Mouse (Mus musculus): Measurements from ENCODE around the gene Psmb5.

DNA sequence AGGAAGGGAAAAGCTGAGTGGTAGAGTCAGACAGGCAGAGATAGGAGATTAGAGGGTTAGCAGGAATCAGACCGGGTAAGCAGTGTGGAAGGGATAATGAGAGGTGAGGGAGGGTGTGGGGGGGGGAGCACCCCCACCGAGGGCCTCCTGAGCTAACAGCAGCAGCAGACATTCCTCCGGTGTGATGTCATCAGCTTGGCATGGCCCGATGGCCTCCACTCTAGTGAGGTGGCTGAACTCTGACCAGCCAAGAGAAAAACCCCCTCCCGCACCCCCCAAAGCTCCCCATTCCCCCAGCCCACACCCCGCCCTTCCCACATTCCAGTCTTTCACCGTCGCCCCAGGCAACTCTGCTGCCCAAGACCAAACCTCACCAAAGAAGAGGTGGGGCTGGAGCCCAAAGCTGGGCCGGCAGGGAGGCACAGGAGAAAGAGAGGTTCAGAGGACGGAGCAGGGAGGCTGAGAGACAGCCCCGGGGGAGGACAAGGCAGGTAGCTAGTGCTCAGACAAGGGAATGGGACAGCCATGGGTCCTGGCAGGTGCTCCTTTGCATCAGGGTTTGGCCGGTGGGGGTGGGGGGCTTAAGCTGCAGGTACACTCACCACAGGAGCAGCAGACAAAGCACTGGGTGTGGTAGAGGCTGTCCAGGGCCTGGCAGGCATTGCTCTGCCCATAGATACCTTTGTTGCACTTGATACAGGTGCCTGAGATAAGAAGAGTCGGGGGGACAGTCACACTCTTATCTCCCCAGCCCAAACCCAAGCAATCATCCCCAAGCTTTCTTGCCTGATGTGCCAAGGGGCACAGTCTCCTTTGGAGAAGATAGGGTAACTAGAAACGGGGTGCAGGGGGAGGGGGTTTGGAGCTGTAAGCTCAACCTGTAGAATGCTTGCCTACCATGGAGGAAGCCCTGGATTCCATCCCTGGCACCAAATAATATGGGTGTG is 44.8 kb downstream of the Psmb5 start:
- no peak for TF ChIP-seq POLR2A (IDR thresholded peaks at IDR 0.05; ENCODE audit: borderline replicate concordance, extremely low read depth, insufficient read depth, insufficient read length, poor library complexity, severe bottlenecking)
- TF ChIP-seq CTCF (IDR thresholded peaks at IDR 0.05; ENCODE audit: borderline replicate concordance, extremely low read depth, insufficient read depth, insufficient read length): no peak
